In genomic region chr8:91327471-91328205, GRCm38 (mm10) we compare ENCODE assay signal across 18 mouse cellular contexts. TPM values are rescaled to one million over a fixed set of nuclear protein-coding genes. Genes with fewer than 3 reads are reported as not detected.
DNase-seq lines count a peak whose midpoint lies in the region; ATAC-seq and TF ChIP-seq lines count a peak whose summit lies in the region.
"Had no signal": no experiment of that assay in that cellular context is flagged by ENCODE, and none has a peak within 500 bp of the region (broad histone marks: within the 10 kb centered on the region; RNA-seq: fewer than 3 reads in every experiment).

No protein-coding gene starts in this region.

- no peaks in the 10 kb centered on the region for H3K27me3 ChIP-seq in heart, embryonic 10.5 days (ENCODE audit: insufficient read depth, poor library complexity, severe bottlenecking)
- H3K27me3 ChIP-seq in intestine, postnatal 0 days (replicated peaks; ENCODE audit: control insufficient read depth, insufficient read depth, low read length): no peaks in the 10 kb centered on the region
- no peaks in the 10 kb centered on the region for H3K27me3 ChIP-seq in intestine, embryonic 15.5 days (replicated peaks)
- H3K27me3 ChIP-seq: CH12.LX; embryonic facial prominence, embryonic 12.5 days; forebrain, embryonic 15.5 days; kidney, embryonic 15.5 days had no signal

- no peak for TF ChIP-seq POLR2A in brain, embryonic 14.5 days (IDR thresholded peaks at IDR 0.05; ENCODE audit: borderline replicate concordance, extremely low read depth, insufficient read depth, insufficient read length, poor library complexity, severe bottlenecking)

- H3K4me2 ChIP-seq in intestine, postnatal 0 days (replicated peaks; ENCODE audit: low read depth): no peak overlapping the region
- H3K4me2 ChIP-seq in intestine, embryonic 15.5 days (replicated peaks): no peak overlapping the region
- H3K4me2 ChIP-seq: embryonic facial prominence, embryonic 12.5 days; forebrain, embryonic 15.5 days; kidney, embryonic 15.5 days had no signal

- TF ChIP-seq CTCF in intestine, postnatal 0 days (IDR thresholded peaks at IDR 0.05; ENCODE audit: low read depth): no peak
- TF ChIP-seq CTCF in brain, embryonic 14.5 days (IDR thresholded peaks at IDR 0.05; ENCODE audit: borderline replicate concordance, extremely low read depth, insufficient read depth, insufficient read length): no peak

- peaks cover 71% of the 10 kb centered on the region for H3K4me1 ChIP-seq in heart, embryonic 10.5 days
- no peaks in the 10 kb centered on the region for H3K4me1 ChIP-seq in intestine, postnatal 0 days (replicated peaks; ENCODE audit: control insufficient read depth, insufficient read depth, low read length)
- H3K4me1 ChIP-seq in intestine, embryonic 15.5 days (replicated peaks): peaks cover 31% of the 10 kb centered on the region

- no peak for ATAC-seq in intestine, postnatal 0 days
- ATAC-seq in intestine, embryonic 15.5 days: no peak
- ATAC-seq in megakaryocyte progenitor cell, adult 5-6 weeks (replicated peaks; ENCODE audit: poor library complexity): no peak
- ATAC-seq: forebrain, embryonic 15.5 days had no signal

- peak; percentile 59 for DNase-seq in heart, embryonic 10.5 days (ENCODE audit: low spot score)
- DNase-seq in heart, adult 9 months (ENCODE audit: low spot score in 2 of 2): no peak
- DNase-seq in ES-CJ7 (ENCODE audit: low read depth, low spot score): peak; percentile 54
- DNase-seq in brain, embryonic 14.5 days (ENCODE audit: low read depth): peak; percentile 55
- DNase-seq: adrenal gland, postnatal 14 days; cerebellum, adult 2 months; cerebellum, postnatal 14 days; gastrocnemius, postnatal 10 days; heart, postnatal 10 days; kidney, adult 2 months had no signal

- H3K9ac ChIP-seq in intestine, postnatal 0 days (ENCODE audit: low read depth, low read length): no peak overlapping the region
- H3K9ac ChIP-seq in intestine, embryonic 15.5 days: no peak overlapping the region
- H3K9ac ChIP-seq: embryonic facial prominence, embryonic 12.5 days; forebrain, embryonic 15.5 days; kidney, embryonic 15.5 days had no signal

- 0 out of 2 replicates have a peak overlapping the region, but pooled peaks have one; percentile 18 for H3K27ac ChIP-seq in heart, embryonic 10.5 days
- peak overlapping the region; percentile 15; the same call in 1 of the 2 replicates for H3K27ac ChIP-seq in intestine, postnatal 0 days (ENCODE audit: low read depth, low read length)
- H3K27ac ChIP-seq in intestine, embryonic 15.5 days: no peak overlapping the region
- H3K27ac ChIP-seq: embryonic facial prominence, embryonic 12.5 days; forebrain, embryonic 15.5 days; kidney, embryonic 15.5 days had no signal

- 86% methylated on average over 11 of the region's 11 CpGs for WGBS in heart, embryonic 10.5 days
- WGBS in intestine, postnatal 0 days: 91% methylated on average over 11 of the region's 11 CpGs
- 82% methylated on average over 11 of the region's 11 CpGs for WGBS in intestine, embryonic 15.5 days

- H3K36me3 ChIP-seq in heart, embryonic 10.5 days: peaks cover 12% of the 10 kb centered on the region
- no peaks in the 10 kb centered on the region for H3K36me3 ChIP-seq in intestine, postnatal 0 days (ENCODE audit: control insufficient read depth, insufficient read depth)
- H3K36me3 ChIP-seq in intestine, embryonic 15.5 days: no peaks in the 10 kb centered on the region
- H3K36me3 ChIP-seq: forebrain, embryonic 15.5 days had no signal

- no peak overlapping the region for H3K4me3 ChIP-seq in heart, embryonic 10.5 days
- no peak overlapping the region for H3K4me3 ChIP-seq in intestine, postnatal 0 days (ENCODE audit: low read depth, low read length)
- H3K4me3 ChIP-seq in intestine, embryonic 15.5 days (replicated peaks): no peak overlapping the region
- H3K4me3 ChIP-seq: embryonic facial prominence, embryonic 12.5 days; forebrain, embryonic 15.5 days; kidney, embryonic 15.5 days had no signal

- no peaks in the 10 kb centered on the region for H3K9me3 ChIP-seq in heart, embryonic 10.5 days
- H3K9me3 ChIP-seq in intestine, postnatal 0 days (ENCODE audit: control insufficient read depth): no peaks in the 10 kb centered on the region
- H3K9me3 ChIP-seq in intestine, embryonic 15.5 days: no peaks in the 10 kb centered on the region
- H3K9me3 ChIP-seq: embryonic facial prominence, embryonic 12.5 days; forebrain, embryonic 15.5 days; G1E; kidney, embryonic 15.5 days had no signal

RNA-seq across cellular contexts. Expression of gene Fto, which starts 14.3 kb away (rescaled TPM):
- 81.7 and 83.2 TPM in 2 replicates for polyA plus RNA-seq in heart, embryonic 10.5 days (2016; fragmentation: Nextera tagmentation; extraction: Ambion mirVana)
- polyA plus RNA-seq in intestine, postnatal 0 days (2015; fragmentation: Nextera tagmentation; extraction: Ambion mirVana): 21.7 and 22.7 TPM in 2 replicates
- polyA plus RNA-seq in intestine, embryonic 15.5 days (2015; fragmentation: Nextera tagmentation; extraction: Ambion mirVana): 55.3 and 59.7 TPM in 2 replicates
- 111 and 144 TPM in 2 replicates for polyA plus RNA-seq in brain, embryonic 14.5 days (2012; rRNA removed)
- 50.0 and 54.6 TPM in 2 replicates for total RNA-seq in megakaryocyte progenitor cell, adult 5-6 weeks (2015)
- 26.4 and 34.7 TPM in 2 replicates for total RNA-seq in megakaryocyte progenitor cell, adult 5-6 weeks (2017)

RNA-seq across cellular contexts. Expression of gene Rpgrip1l, which starts 14.6 kb away (rescaled TPM):
- polyA plus RNA-seq in heart, embryonic 10.5 days (2016; fragmentation: Nextera tagmentation; extraction: Ambion mirVana): 9.2 and 9.3 TPM in 2 replicates
- 2.6 and 2.7 TPM in 2 replicates for polyA plus RNA-seq in intestine, postnatal 0 days (2015; fragmentation: Nextera tagmentation; extraction: Ambion mirVana)
- 6.2 and 9.3 TPM in 2 replicates for polyA plus RNA-seq in intestine, embryonic 15.5 days (2015; fragmentation: Nextera tagmentation; extraction: Ambion mirVana)
- 8.6 and 8.9 TPM in 2 replicates for polyA plus RNA-seq in brain, embryonic 14.5 days (2012; rRNA removed)
- total RNA-seq in megakaryocyte progenitor cell, adult 5-6 weeks (2015): 10.1 and 13.6 TPM in 2 replicates
- 11.6 and 14.6 TPM in 2 replicates for total RNA-seq in megakaryocyte progenitor cell, adult 5-6 weeks (2017)

Comparison
In these comparisons a context has a peak if more than half of its experiments do, and no peak if none do; other contexts are left out.
1. DNase-seq: peak in heart, embryonic 10.5 days (single experiment), ES-CJ7 (single experiment) and brain, embryonic 14.5 days (single experiment); none in heart, adult 9 months (0 of 2).